Mouse (Mus musculus): Measurements from ENCODE around the gene Slc1a4.

Gene Slc1a4

DNA sequence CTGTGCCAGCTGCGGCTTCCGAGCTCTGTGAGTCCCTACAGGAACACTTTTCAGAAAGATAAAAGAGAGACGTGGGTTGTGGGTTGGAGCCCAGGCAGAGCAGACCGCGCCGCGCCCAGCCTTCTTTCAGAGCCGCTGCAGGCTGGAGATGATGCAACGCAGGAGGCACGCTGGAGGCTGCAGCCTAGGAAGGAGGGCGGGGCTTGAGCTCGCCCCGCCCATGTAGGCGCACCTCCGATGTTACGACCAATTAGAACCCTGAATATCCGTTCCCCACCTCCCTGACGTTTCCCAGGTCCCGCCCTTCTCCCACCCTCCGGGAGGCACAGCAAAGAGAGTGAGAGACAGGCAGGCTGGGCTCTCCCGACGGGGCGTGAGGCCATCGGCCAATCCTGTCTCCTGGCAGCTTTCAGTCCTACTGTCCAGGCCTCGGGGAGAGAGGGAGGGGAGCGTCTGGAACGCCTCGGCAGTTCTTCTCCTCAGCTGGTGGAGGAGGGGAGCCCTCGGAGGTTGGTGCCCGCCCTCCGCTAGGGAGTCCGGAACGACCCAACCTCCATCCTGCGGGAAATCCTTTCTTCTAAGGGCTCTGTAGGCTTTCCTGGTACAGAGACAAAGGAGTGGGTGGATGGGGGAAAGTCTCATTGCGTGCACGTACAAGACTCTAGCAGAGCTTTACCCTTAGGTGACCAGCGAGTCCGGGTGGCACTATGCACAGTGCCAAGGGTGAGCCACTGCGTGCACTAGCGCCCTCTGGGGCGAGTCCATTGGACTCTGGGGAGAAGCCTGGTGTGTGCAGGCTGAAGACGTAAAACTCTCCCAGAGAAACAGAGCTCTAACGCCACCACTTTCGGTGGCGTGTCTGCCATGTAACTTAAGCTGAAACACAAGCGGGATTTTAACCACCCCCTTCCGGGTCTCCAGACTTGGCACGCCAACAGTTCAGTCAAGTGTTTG, at the start of gene Slc1a4:
TSS of gene Slc1a4 (minus strand) at position 153 of the 954 bp plus-strand sequence.
- DNase-seq (ENCODE audit: low read depth, low spot score) = peak; percentile 99

GRCm38 (mm10) chr11:20380106-20380505, 47.6 kb upstream of the Slc1a4 start:
- DNase-seq (ENCODE audit: low read depth, low spot score) = no peak

GRCm38 (mm10) chr11:20376642-20377041, 44.1 kb upstream of the Slc1a4 start:
- no peak for DNase-seq (ENCODE audit: low read depth, low spot score)

DNA sequence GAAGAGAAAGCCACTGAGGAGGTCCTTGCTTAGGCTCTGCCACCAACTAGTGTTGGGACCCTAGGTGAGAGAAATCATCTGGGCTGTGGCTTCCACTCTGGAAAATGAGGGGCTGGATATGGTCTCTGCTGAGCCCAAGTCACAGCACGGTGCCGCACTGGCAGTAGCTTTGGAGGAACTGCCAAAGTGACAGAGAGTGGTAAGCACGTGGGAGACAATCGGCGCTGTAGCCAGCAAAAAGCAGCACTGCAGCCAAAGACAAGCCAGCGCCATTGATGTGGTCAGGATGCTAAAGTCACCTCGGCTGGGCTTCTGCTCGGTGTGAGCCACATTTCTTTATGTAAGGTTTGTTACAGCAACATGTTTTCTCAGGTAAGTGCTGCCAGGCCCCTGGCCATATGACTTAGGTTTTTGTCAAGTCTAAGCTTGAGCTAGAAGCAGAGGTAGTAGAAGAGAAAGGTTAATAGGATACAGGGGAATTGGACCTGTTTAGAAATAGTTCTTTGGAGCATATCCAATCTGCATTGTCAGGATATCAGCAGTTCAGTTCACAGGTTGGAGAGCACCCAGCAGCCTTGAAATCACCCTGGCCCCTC, 40.2 kb upstream of the Slc1a4 start:
- no peak for DNase-seq (ENCODE audit: low read depth, low spot score)

DNA sequence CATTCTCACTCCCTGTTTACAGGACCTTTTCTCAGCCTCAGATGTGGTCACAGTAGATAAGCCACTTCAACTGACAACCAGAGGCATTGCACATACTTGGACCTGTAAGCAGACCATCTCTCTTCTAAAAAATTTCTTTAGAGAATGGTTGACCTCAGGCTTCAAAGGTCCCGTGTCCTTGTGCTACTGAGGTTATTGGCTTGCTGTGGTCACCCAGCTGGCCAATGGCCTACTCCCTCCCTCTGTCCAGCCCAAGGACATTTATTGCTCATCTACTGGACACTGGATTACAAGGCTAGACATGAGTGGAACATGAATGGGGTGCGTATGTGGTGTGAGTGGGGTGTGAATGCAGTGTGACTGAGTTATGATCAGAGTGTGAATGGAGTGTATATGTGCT, 38.0 kb upstream of the Slc1a4 start:
- no peak for DNase-seq (ENCODE audit: low read depth, low spot score)

- no peak for DNase-seq (ENCODE audit: low read depth, low spot score)
Measured at GRCm38 (mm10) chr11:20366456-20366855, 33.9 kb upstream of the Slc1a4 start.

DNA sequence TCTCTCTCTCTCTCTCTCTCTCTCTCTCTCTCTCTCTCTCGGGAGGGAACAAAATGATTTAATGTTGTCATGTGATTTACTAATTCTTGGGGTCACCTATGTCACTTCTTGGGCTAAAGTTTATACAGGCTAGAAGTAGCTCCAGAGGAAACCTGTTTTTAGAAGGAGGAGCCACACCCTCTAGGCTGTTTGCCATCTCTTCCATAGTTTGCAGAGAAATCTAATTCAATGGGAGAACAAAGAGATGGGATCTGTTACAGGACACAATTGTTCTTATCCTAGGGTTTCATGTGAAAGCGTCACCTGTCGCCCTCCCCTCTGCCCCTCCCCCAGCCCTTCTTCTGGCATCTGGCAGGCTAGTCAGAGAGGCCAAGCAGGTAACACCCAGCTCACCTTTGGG, 28.8 kb upstream of the Slc1a4 start:
- DNase-seq (ENCODE audit: low read depth, low spot score) = no peak

GRCm38 (mm10) chr11:20357684-20358447, 25.4 kb upstream of the Slc1a4 start:
- DNase-seq (ENCODE audit: low read depth, low spot score) = peak; percentile 57

DNA sequence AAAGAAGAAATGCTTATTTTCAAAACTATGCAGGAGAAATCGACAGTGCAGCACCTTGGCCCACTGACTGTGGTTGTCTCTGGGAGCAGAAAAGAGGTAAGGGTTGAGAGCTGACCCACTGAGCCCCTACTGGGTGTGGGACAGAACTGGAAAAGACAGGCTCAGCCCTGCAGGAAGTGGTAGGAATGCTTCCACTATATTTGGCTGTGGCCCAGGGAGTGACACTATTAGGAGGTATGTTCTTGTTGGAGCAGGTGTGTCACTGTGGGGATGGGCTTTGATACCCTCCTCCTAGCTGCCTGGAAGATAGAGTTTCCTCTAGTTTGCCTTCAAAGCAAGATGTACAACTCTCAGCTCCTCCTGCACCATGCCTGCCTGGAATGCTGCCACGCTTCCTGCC, 16.0 kb upstream of the Slc1a4 start:
- DNase-seq (ENCODE audit: low read depth, low spot score) = no peak

GRCm38 (mm10) chr11:20347548-20347947, 15.0 kb upstream of the Slc1a4 start:
- DNase-seq (ENCODE audit: low read depth, low spot score) = no peak

GRCm38 (mm10) chr11:20346369-20346768, 13.9 kb upstream of the Slc1a4 start:
- DNase-seq (ENCODE audit: low read depth, low spot score) = no peak

GRCm38 (mm10) chr11:20343952-20344351, 11.4 kb upstream of the Slc1a4 start:
- no peak for DNase-seq (ENCODE audit: low read depth, low spot score)

- DNase-seq (ENCODE audit: low read depth, low spot score) = no peak
Measured at GRCm38 (mm10) chr11:20341598-20341997, 9.1 kb upstream of the Slc1a4 start.

DNA sequence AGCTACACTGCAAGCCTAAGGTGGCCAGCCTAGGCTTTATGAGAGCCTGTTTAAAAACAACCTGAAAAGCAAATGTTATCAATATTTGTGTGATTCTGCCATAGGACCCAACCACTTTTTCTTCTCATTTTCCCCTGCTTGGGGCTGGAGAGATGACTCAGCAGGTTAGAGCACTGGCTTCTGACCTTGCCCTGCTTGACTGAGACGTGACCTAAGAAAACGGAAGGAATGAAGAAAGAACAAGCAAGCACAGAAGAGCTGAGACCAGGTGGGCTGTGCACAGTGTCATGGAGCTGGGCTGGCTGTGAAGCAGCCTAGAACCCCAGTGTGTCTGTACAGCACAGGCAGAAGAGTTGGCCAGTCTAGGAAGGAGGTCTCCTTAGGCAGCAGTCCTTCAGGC, 6.2 kb upstream of the Slc1a4 start:
- no peak for DNase-seq (ENCODE audit: low read depth, low spot score)

DNA sequence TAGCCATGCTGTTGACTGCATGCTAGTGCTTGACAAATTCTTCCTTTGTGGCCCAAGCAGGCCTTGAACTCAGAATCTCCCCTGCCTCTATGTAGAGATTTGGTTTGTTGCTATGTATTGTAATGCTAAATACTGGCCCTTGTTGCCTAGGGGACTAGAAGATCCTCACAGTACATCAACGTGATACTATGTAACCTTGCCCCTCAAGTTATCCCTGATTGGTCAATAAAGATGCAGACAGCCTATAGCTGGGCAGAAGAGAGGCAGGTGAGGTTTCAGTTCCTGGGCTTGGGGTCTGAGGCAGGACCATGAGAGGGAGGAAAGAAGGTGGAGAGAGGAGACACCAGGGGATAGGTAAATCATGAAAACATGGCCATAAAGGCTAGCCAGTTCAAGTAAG, 1.8 kb upstream of the Slc1a4 start:
- DNase-seq (ENCODE audit: low read depth, low spot score) = no peak

DNA sequence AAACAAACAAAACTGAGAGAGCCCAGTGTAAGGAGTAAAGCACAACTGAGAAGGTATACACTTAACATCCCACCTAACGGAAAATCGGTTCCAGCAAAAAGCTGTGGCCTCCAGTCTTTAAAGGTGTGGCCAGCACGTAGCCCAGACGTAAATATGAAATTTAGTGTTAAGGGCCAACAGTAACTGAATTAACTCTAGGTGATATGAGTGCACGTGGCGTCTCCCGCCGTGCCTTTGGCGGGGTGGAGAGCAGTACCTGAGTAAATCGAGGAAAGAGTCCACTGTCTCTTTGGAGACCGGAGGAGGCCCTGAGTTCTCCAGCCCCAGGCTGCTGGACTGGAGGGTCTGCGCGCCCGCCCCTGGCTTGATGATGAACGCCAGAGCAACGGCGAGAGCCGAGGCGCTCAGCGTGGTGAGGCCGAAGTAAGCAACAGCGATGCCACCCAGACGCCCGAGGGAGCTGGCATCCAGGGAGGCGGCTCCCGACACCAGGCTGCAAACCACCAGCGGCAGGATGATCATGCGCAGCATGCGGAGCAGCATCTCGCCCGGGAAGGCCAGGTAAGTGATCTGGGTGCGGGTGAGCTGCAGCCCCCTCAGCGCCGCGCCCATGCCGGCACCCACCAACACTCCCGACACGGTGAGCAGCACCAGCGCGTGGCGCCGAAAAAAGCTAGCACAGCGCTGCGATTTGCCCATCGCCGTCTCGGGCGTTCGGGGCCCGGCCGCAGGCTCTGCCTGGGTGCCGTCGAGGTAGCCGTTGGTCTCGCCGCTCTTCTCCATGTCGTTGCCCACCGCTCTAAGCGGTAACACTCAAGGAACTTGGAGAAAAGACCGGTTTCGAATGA, 599 bp downstream of the Slc1a4 start:
- peak; percentile 11 for DNase-seq (ENCODE audit: low read depth, low spot score)

DNA sequence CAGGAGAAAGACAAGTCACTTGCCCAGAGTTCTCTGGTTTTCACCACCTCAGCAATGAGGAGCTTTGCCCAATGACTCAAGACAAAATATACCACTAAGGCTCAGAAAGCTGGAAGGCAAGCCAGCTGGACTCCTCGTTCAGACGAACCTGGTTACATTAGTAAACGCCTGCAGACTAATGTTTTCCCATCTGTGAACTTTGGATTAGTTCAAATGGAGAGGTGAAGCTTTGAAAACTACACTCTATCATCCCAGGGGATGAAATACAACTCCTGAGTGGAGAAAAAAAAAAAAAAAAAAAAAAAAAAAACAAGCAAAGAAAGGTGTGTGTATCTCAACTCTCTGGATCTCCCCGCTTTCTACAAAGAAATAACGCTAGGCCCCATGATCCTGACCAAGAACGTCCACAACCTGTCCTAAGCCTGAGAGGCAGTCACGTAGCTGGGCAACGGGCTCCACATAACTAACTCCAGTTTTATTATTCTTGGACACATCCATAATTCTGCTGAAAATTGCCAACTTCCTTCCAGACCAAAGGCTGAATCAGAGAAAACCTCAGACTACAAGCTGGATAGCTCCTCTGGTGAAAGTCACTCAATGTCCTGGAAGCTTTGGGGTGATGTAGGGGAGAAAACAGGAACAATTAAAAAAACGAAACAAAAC, 1.4 kb downstream of the Slc1a4 start:
- no peak for DNase-seq (ENCODE audit: low read depth, low spot score)

- DNase-seq (ENCODE audit: low read depth, low spot score) = no peak
Measured at GRCm38 (mm10) chr11:20329711-20330110, 2.8 kb downstream of the Slc1a4 start.

GRCm38 (mm10) chr11:20328771-20329170, 3.7 kb downstream of the Slc1a4 start:
- no peak for DNase-seq (ENCODE audit: low read depth, low spot score)

DNA sequence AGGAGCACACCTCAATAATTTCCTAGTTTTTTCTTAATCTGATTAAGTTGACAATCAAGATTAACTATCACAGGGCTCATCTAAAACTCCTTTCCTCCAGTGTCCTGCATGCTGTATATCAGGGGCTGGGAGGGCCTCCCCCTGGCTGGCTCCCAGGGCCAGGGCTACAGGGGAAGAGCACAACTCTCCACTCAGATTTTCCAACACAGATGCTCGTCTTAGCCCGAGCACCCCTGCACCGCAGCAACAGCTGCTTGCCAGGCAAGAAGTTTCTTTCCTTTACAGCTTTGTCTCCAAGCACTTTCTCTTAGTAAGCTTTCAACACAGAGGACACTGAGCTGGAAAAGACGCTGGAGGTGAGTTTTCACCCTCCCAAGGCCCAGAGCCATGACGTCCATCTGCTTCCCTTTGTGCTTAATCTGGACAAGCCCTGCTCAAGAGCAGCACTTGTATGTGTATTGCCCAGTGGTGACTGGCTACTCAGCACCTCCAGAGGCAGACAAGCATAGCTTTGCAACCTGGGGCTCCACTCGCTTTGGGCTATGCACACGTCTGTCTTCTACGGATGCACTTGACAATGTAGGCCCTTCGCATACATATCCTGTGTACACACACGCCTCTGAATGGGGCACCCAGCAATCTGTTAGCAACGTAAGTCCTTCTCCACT, 6.1 kb downstream of the Slc1a4 start:
- DNase-seq (ENCODE audit: low read depth, low spot score) = no peak
